Mouse (Mus musculus) gastrocnemius, adult 2 months (tissue): Measurements from ENCODE around the gene Vmn2r19. TPM values are rescaled to one million over a fixed set of nuclear protein-coding genes. Genes with fewer than 3 reads are reported as not detected.
"Not testable (repeated sequence)": the region's sequence is repeated elsewhere in the genome, so short reads cannot be mapped to it uniquely, and the experiment has no call there.

Source experiments
- DNase-seq: peaks from one replicate; pipeline ENCODE4 v3.0.0; 2022
- H3K27ac ChIP-seq: fragments of 200-600 bp; 2 replicates; pipeline ENCODE4 v1.8.1; 2022; ENCODE audit warnings: mild to moderate bottlenecking
- H3K4me3 ChIP-seq: fragments of 200-600 bp; 2 replicates; pipeline ENCODE4 v1.8.1; 2022; ENCODE audit warnings: mild to moderate bottlenecking, moderate library complexity
- CTCF ChIP-seq: fragments of 200-600 bp; IDR thresholded peaks from 2 replicates; pipeline ENCODE4 v1.8.1; 2022; ENCODE audit warnings: antibody characterized with exemption, mild to moderate bottlenecking, moderate library complexity
- intact Hi-C: fragments of 180-260 bp; cut with DNase I; formaldehyde crosslinking; loops from one replicate; pipeline ENCODE4 v1.15.1; 2025
- long read RNA-seq, 2 experiments: library from polyadenylated mRNA; stranded (forward); transcript quantifications; one replicate each; pipeline ENCODE4 v2.0.0; 2021
- total RNA-seq, 2 experiments: library from RNA; stranded (reverse); gene quantifications; 2 replicates each; pipeline ENCODE4 v1.2.3; 2021

The Vmn2r19 gene
- not detected for total RNA-seq
- long read RNA-seq, experiment 1: 0 reads
- long read RNA-seq, experiment 2: 0 reads

DNA sequence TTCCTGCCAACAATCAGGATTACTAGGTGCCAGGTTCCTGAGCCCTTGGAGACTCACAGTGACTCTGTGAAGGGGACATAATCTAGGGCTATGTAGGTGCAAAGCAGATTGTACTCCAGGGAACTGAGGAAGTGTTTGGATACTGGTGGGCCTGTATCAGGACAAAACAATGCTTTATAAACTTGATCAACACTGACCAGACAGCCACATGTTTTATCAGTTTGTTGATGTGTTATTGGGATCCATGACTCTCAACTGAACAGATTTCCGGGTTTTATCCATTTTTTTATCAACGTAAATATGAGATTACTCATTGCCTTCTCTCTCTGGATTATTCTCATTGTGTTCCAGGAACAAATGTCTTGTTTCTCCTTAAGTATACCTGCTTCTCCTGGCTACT, at the start of gene Vmn2r19:
TSS of gene Vmn2r19 (plus strand) at position 301 of the 400 bp plus-strand sequence.
- TF ChIP-seq CTCF: no peak
- intact Hi-C loops: no loop called here
- DNase-seq: no peak
- no peak within 1 kb of the TSS for H3K4me3 ChIP-seq
- no peak within 1 kb of the TSS for H3K27ac ChIP-seq

DNA sequence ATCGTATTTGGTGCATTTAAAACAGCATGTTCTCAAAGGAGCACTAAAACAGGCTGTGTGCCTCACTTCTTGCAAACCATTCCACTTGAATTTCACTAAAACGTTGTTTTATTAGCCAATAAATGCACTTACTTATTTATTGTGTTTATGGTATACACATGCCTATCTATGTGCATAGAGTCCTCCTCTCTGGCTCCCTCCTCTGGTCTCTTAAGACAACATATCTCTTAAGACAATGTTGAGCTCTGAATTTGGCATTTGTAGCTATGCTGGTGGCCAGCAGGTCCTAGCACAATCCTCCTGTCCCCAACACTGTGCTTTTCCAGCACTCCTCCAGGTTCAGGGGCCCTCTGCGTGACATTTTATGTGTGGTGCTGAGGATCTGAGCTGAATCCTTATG, 49.2 kb upstream of the Vmn2r19 start:
- Histone ChIP-seq H3K4me3 (no peak overlapping the region), H3K27ac (no peak overlapping the region)
- no peak for DNase-seq
- no peak for TF ChIP-seq CTCF
- intact Hi-C loops: no loop called here

DNA sequence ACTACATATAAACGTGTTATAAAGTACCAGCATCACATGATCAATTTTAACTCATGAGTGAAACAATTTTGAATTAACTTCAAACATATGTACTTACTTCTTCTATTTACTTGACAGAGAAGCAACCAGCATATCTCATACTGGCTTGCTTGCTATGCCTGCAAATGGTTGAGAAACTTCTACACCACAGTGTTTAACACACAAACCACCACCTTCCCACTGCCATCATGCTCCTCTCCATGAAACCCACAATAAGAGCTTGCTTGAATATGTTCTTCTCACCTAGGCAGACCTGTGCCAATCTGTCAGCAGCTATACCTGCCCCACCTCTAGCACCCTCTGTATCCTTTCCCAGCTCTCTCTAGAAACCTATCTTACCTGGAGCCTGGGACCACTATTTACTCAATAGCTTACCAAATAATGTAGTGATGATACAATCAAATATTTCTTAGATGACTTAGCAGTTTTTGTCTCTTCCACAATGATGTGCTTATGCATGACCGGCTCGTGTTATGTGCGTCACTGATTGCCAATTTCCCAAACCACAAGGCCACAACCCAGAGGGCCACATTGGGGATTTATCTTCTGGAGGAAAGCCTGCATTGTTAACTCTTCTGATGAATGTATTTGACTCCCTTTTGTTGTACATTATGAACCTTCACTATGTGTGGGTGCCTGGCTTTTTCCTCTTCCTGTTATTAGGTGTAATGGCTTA, 48.1 kb upstream of the Vmn2r19 start:
- no peak overlapping the region for H3K4me3 ChIP-seq
- no peak overlapping the region for H3K27ac ChIP-seq
- no peak for TF ChIP-seq CTCF
- no peak for DNase-seq
- intact Hi-C loops: no loop called here

DNA sequence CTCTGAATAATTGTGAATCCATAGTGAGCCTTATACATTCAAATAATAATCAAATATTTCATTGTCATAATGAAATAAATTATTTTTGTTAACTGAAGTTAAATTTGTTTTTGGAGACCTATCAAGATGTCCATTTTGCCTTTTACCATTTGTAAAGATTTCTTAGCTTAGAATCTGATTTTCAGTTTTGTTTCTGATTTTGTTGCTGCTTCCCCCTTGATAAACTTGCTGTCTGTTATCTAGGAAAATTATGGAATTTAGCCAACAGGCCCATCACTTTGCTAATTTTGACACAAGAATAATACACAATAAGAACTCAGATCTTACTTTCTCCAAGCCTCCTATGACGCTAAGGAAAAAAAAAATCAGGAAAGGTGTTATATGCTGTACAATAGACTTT, 47.3 kb upstream of the Vmn2r19 start:
- TF ChIP-seq CTCF: no peak
- DNase-seq: no peak
- intact Hi-C loops: no loop called here
- Histone ChIP-seq H3K27ac (no peak overlapping the region), H3K4me3 (no peak overlapping the region)

DNA sequence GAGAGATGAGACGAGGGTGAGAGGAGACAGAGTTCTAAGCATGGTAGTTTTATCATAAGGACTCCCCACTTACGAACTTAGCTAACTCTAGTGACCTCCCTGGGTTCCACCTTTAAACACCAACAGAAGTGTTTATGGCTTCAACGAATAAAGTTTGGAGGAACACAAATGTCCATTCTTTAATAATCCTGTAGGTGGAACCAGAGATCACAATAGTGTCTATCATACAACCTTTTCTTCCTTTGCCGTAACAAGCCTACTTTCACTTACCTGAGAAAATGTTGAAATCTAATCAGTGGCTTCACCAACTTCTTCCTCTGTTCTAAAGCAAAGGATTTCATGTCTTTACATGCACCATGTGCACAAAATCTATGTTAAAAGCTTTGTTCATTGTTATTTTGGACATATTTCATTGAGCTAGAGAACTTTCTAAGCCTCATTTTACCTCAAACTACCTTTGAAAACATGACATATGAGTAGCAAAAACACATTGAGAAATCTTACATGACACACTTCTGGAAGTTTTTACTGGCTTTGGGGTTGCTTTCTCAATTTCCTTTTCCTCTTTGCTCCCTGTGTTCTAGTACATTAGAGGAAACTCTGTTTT, 46.5 kb upstream of the Vmn2r19 start, which contains the start of gene Clec4d:
TSS of gene Clec4d (plus strand) at position 557 of the 607 bp plus-strand sequence.
- no peak within 1 kb of the TSS for H3K27ac ChIP-seq
- no peak within 1 kb of the TSS for H3K4me3 ChIP-seq
- TF ChIP-seq CTCF: 0 out of 2 replicates have a peak, but pooled peaks have one; percentile 4
- intact Hi-C loops: no loop called here
- DNase-seq: no peak

DNA sequence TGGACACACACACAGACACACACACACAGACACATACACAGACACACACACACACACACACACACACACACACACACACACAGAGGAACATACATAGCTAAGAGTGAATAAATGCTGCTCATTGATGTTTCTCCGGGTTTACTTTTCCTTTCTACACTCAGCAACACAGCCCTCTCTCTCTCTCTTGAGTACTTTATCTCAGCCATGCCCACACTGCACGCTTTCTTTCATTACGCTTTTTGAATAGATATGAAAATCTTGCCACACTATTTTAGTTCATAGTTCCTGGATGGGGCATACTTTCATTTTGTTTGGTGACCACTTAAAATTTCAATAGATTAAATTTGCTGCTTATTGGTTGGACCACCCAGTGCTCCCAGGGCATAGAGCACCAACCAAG, 43.9 kb upstream of the Vmn2r19 start:
- intact Hi-C loops: no loop called here
- Histone ChIP-seq H3K4me3 (no peak overlapping the region), H3K27ac (no peak overlapping the region)
- TF ChIP-seq CTCF: no peak
- no peak for DNase-seq

DNA sequence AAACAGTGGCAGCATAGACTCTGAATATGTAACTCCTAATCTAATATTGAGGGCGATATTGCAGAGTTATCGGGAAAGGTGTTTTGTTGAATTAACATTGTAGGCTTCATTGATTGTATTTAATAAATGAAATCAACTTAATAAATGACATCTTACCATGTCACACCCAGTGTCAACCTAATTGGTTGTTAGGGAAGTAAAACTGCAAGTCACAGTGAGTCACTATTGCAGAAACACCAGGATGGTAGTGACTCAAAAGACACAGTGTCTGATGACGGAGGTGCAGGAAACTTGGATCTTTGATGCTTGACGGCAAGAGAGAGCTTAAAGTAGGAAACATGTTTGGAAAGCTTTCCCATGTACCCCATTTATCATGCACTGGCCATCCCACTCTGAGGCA, 42.3 kb upstream of the Vmn2r19 start:
- no peak overlapping the region for H3K4me3 ChIP-seq
- TF ChIP-seq CTCF: no peak
- intact Hi-C loops: no loop called here
- H3K27ac ChIP-seq: no peak overlapping the region
- DNase-seq: no peak

DNA sequence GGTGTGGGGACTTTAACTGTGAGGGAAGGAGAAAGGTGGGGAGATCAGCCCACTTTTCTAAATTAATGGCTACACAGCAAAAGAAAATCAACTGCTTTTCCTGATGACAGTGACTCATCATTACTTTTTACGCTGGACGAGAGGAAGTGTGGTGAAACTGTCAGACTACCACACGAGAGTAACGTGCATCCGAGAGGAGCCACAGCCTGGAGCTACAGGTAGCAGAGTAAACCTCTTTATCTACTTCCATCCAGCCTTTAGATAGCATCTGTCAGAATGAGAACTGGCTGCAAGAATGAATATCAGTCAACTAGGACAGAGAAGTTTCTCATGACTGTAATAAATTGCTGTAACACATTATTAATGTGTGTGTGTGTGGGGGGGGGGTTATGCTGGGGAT, 41.2 kb upstream of the Vmn2r19 start:
- Histone ChIP-seq H3K27ac (no peak overlapping the region), H3K4me3 (no peak overlapping the region)
- intact Hi-C loops: no loop called here
- DNase-seq: no peak
- no peak for TF ChIP-seq CTCF

DNA sequence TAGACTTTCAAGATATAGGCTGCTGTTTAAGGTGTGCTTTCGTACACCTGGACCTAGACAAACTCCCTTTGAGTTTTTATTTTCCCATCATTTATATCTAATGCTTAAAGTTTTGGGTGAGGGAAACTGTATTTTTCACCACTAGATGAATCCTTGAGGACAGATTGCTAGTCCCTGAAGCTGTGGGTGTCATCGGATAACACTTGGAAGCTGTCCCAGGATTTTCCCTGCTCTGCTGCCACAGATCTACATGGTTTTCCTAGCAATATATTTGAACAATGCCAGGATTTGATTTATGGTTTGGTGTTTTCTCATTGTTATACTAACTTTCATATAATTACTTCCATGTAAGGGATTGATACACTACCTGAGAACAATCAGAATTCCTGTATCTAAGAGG, 28.7 kb upstream of the Vmn2r19 start:
- no peak for DNase-seq
- intact Hi-C loops: no loop called here
- Histone ChIP-seq H3K4me3 (no peak overlapping the region), H3K27ac (no peak overlapping the region)
- TF ChIP-seq CTCF: no peak

DNA sequence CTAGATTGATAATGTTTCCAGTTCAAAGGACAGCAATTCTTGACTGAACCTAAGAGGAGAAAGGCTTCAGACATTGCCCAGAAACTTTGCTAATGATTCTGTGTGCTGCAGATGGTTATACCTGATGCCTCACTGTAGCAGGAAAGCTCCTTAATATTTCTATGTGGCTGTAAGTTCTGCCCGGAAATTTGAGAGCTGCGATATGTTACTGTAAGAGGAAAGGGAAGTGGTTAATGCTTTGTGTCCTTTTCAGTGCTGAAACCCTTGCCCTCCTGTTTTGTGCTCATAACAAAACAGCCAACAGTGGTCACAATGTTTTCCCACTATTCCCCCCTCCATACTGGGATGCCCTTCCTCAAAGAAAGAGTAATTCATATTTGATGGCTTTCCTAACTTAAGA, 21.8 kb upstream of the Vmn2r19 start:
- intact Hi-C loops: no loop called here
- no peak overlapping the region for H3K4me3 ChIP-seq
- H3K27ac ChIP-seq: no peak overlapping the region
- no peak for DNase-seq
- TF ChIP-seq CTCF: no peak

DNA sequence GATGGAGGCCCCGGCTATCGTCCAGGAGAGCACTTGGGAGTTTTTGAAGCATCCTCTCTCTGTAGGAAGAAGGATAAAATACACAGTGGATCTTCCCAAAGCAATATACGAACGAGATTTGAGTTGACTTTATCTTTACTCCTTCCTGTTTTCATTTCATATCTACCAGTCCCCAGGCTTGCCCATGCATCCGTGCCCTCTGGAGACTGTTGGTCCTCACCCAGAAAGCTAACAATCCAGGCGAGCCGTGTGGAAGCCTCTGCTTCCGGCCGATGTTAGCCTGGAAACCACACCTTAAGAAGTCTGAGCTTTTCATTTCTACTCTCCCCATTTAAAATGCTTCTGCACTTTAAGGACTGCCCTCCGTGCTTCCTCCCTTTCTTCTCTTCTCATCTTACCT, 19.2 kb upstream of the Vmn2r19 start:
- no peak overlapping the region for H3K27ac ChIP-seq
- no peak for DNase-seq
- intact Hi-C loops: no loop called here
- H3K4me3 ChIP-seq: no peak overlapping the region
- TF ChIP-seq CTCF: no peak

DNA sequence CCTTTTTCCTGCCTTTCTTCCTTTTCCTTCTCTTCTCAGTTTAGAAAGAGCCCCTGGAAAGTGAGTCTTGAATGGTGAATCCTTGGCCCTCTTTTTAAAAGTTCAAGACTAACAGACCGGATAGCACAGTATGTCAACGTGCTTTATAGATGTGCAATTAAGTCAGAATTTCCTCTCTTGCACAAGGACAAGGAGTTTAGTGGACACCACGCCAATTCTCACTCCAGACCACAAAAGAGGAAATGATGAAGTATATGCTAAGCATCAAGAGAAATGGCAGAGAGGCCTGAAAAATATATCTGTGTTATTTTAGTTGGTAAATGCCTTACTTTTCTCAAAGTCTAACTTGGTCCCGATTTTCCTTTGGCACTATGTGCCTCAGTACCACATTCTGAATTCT, 18.4 kb upstream of the Vmn2r19 start, which contains the start of gene Clec4e:
TSS of gene Clec4e (minus strand) at position 118 of the 400 bp plus-strand sequence.
- TF ChIP-seq CTCF: no peak
- Histone ChIP-seq H3K4me3 (no peak within 1 kb of the TSS), H3K27ac (no peak within 1 kb of the TSS)
- no peak for DNase-seq
- intact Hi-C loops: no loop called here

DNA sequence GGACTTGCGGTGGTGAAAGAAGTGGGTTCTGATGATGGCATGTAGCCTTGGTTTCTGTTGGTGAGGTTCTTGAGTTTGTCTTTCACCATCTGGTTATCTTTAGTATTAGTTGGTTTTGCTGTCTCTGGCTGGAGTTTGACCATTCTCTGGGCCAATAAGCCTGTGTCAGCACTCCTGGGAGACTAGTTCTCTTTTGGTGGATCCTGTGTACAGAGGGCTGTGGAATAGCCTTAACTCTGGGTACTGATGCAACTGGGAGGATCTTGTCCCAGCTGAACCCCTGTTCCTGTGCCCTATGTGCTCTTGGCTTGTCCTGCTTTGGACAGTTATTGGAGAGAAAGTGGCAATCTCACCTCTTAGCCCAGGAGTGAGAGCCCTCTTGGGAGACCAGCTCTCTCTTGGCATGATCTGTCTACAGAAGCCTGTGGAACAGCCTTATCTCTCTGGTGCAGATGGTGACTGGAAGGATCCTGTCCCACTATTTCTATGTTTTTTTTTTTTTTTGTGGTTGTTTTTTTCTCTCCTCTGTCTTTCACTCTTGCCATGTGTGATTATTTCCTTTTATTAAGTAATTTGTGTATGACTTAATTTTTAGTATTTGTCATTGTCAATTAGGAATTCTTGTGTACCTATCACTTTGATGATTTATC, 15.3 kb upstream of the Vmn2r19 start:
- intact Hi-C loops: no loop called here
- TF ChIP-seq CTCF: no peak
- no peak for DNase-seq
- H3K27ac ChIP-seq: no peak overlapping the region
- H3K4me3 ChIP-seq: no peak overlapping the region

DNA sequence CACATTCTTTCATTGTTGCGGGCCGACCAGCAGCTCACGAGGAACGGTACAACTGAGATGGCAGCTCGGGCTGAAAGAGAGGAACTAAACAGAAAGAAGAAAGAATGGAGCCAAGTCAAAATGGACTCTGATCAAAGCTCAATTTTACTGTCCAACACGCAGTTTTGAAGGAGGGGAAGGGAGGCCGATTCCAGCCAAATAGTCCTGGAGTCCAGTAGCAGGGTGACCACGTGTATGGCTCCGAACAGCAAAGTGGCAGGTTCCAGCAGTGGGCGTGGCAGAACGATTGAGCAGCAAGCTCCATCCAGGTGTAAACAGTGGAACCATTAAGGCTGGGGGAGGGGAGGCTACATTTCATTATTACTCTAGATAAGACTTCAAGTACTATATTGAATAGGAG, 14.6 kb upstream of the Vmn2r19 start:
- H3K4me3 ChIP-seq, H3K27ac ChIP-seq, DNase-seq, intact Hi-C loops: not testable (repeated sequence)
